Mouse (Mus musculus): ENCODE measurements around the gene Blm. TPM values are rescaled to one million over a fixed set of nuclear protein-coding genes. Genes with fewer than 3 reads are reported as not detected.

The Blm gene
- polyA plus RNA-seq, 1 experiment from 2014 or later: 13.0 TPM

- 79% methylated on average over 7 of the region's 7 CpGs for WGBS
- no peak overlapping the region for H3K9ac ChIP-seq
- no peak overlapping the region for H3K4me2 ChIP-seq
- ATAC-seq (replicated peaks; ENCODE audit: insufficient number of reproducible peaks, insufficient read depth, low FRiP score, low read depth): no peak
- no peak overlapping the region for H3K4me3 ChIP-seq
- H3K9me3 ChIP-seq (replicated peaks): no peaks in the 10 kb centered on the region
- peaks cover 22% of the 10 kb centered on the region; the same call in 1 of the 2 replicates for H3K4me1 ChIP-seq (replicated peaks)
- no peak overlapping the region for H3K27ac ChIP-seq
- H3K27me3 ChIP-seq: no peaks in the 10 kb centered on the region
- H3K36me3 ChIP-seq: no peaks in the 10 kb centered on the region
Observed at GRCm38 (mm10) chr7:80436571-80436970, 98.3 kb downstream of the Blm start.

GRCm38 (mm10) chr7:80435594-80435993, 99.3 kb downstream of the Blm start:
- H3K9ac ChIP-seq: no peak overlapping the region

GRCm38 (mm10) chr7:80429661-80430060, 105.3 kb downstream of the Blm start:
- Histone ChIP-seq H3K4me1 (replicated peaks) (no peaks in the 10 kb centered on the region), H3K4me3 (no peak overlapping the region), H3K9ac (no peak overlapping the region), H3K27ac (no peak overlapping the region), H3K4me2 (no peak overlapping the region), H3K36me3 (no peaks in the 10 kb centered on the region), H3K27me3 (no peaks in the 10 kb centered on the region), H3K9me3 (replicated peaks) (no peaks in the 10 kb centered on the region)
- 85% methylated on average over 12 of the region's 12 CpGs for WGBS
- no peak for ATAC-seq (replicated peaks; ENCODE audit: insufficient number of reproducible peaks, insufficient read depth, low FRiP score, low read depth)

More at GRCm38 (mm10) chr7:80435594-80435993, 99.3 kb downstream of the Blm start:
- no peak; the same call in 1 of the 2 replicates for ATAC-seq (replicated peaks; ENCODE audit: insufficient number of reproducible peaks, insufficient read depth, low FRiP score, low read depth)
- no peak overlapping the region for H3K4me3 ChIP-seq
- H3K4me1 ChIP-seq (replicated peaks): peaks cover 22% of the 10 kb centered on the region; the same call in 1 of the 2 replicates
- H3K9me3 ChIP-seq (replicated peaks): no peaks in the 10 kb centered on the region
- H3K36me3 ChIP-seq: no peaks in the 10 kb centered on the region
- H3K27ac ChIP-seq: no peak overlapping the region
- no peak overlapping the region for H3K4me2 ChIP-seq
- WGBS: 40% methylated on average over 3 of the region's 3 CpGs
- no peaks in the 10 kb centered on the region for H3K27me3 ChIP-seq

GRCm38 (mm10) chr7:80427730-80428129, 107.2 kb downstream of the Blm start:
- no peak overlapping the region for H3K4me3 ChIP-seq
- no peak overlapping the region for H3K9ac ChIP-seq
- WGBS: 75% methylated on average over 5 of the region's 5 CpGs
- no peaks in the 10 kb centered on the region for H3K9me3 ChIP-seq (replicated peaks)
- H3K4me1 ChIP-seq (replicated peaks): peaks cover 5% of the 10 kb centered on the region
- no peaks in the 10 kb centered on the region for H3K27me3 ChIP-seq
- H3K27ac ChIP-seq: no peak overlapping the region
- no peaks in the 10 kb centered on the region for H3K36me3 ChIP-seq
- no peak for ATAC-seq (replicated peaks; ENCODE audit: insufficient number of reproducible peaks, insufficient read depth, low FRiP score, low read depth)
- H3K4me2 ChIP-seq: no peak overlapping the region

GRCm38 (mm10) chr7:80426363-80426762, 108.6 kb downstream of the Blm start:
- Histone ChIP-seq H3K4me2 (no peak overlapping the region), H3K36me3 (no peaks in the 10 kb centered on the region), H3K27ac (peak overlapping the region; percentile 22; the same call in 1 of the 2 replicates), H3K9ac (no peak overlapping the region), H3K9me3 (replicated peaks) (no peaks in the 10 kb centered on the region), H3K27me3 (no peaks in the 10 kb centered on the region), H3K4me1 (replicated peaks) (peaks cover 7% of the 10 kb centered on the region), H3K4me3 (no peak overlapping the region)
- WGBS: 56% methylated on average over 7 of the region's 7 CpGs
- ATAC-seq (replicated peaks; ENCODE audit: insufficient number of reproducible peaks, insufficient read depth, low FRiP score, low read depth): no peak; the same call in 1 of the 2 replicates

GRCm38 (mm10) chr7:80424722-80425121, 110.2 kb downstream of the Blm start:
- ATAC-seq (replicated peaks; ENCODE audit: insufficient number of reproducible peaks, insufficient read depth, low FRiP score, low read depth): no peak
- peaks cover 7% of the 10 kb centered on the region for H3K4me1 ChIP-seq (replicated peaks)
- no peaks in the 10 kb centered on the region for H3K9me3 ChIP-seq (replicated peaks)
- H3K9ac ChIP-seq: no peak overlapping the region
- H3K36me3 ChIP-seq: no peaks in the 10 kb centered on the region
- no peaks in the 10 kb centered on the region for H3K27me3 ChIP-seq
- H3K4me3 ChIP-seq: no peak overlapping the region
- WGBS: 92% methylated on average over 6 of the region's 6 CpGs
- no peak overlapping the region for H3K27ac ChIP-seq
- no peak overlapping the region for H3K4me2 ChIP-seq

- Histone ChIP-seq H3K4me3 (peak overlapping the region; percentile 22), H3K36me3 (no peaks in the 10 kb centered on the region), H3K9ac (0 out of 2 replicates have a peak overlapping the region, but pooled peaks have one; percentile 6), H3K9me3 (replicated peaks) (no peaks in the 10 kb centered on the region), H3K27ac (no peak overlapping the region), H3K4me1 (replicated peaks) (peaks cover 7% of the 10 kb centered on the region), H3K4me2 (peak overlapping the region; percentile 55), H3K27me3 (no peaks in the 10 kb centered on the region)
- no peak for ATAC-seq (replicated peaks; ENCODE audit: insufficient number of reproducible peaks, insufficient read depth, low FRiP score, low read depth)
- WGBS: 13% methylated on average over 20 of the region's 20 CpGs
Observed at GRCm38 (mm10) chr7:80422759-80423480, 112.0 kb downstream of the Blm start.

- 90% methylated on average over 6 of the region's 6 CpGs for WGBS
- no peak overlapping the region for H3K4me3 ChIP-seq
- H3K36me3 ChIP-seq: no peaks in the 10 kb centered on the region
- H3K27ac ChIP-seq: no peak overlapping the region
- H3K4me1 ChIP-seq (replicated peaks): peaks cover 7% of the 10 kb centered on the region
- no peak overlapping the region for H3K9ac ChIP-seq
- no peaks in the 10 kb centered on the region for H3K27me3 ChIP-seq
- H3K9me3 ChIP-seq (replicated peaks): no peaks in the 10 kb centered on the region
- ATAC-seq (replicated peaks; ENCODE audit: insufficient number of reproducible peaks, insufficient read depth, low FRiP score, low read depth): no peak
- no peak overlapping the region for H3K4me2 ChIP-seq
Observed at GRCm38 (mm10) chr7:80421576-80421975, 113.3 kb downstream of the Blm start.

GRCm38 (mm10) chr7:80420586-80420985, 114.3 kb downstream of the Blm start:
- Histone ChIP-seq H3K9me3 (replicated peaks) (no peaks in the 10 kb centered on the region), H3K27ac (no peak overlapping the region), H3K4me2 (no peak overlapping the region), H3K4me3 (no peak overlapping the region), H3K9ac (no peak overlapping the region), H3K4me1 (replicated peaks) (peaks cover 7% of the 10 kb centered on the region), H3K27me3 (no peaks in the 10 kb centered on the region), H3K36me3 (no peaks in the 10 kb centered on the region)
- no peak for ATAC-seq (replicated peaks; ENCODE audit: insufficient number of reproducible peaks, insufficient read depth, low FRiP score, low read depth)
- WGBS: 83% methylated on average over 4 of the region's 4 CpGs

GRCm38 (mm10) chr7:80419278-80419677, 115.6 kb downstream of the Blm start:
- Histone ChIP-seq H3K9me3 (replicated peaks) (no peaks in the 10 kb centered on the region), H3K36me3 (no peaks in the 10 kb centered on the region), H3K27me3 (no peaks in the 10 kb centered on the region), H3K27ac (no peak overlapping the region), H3K4me2 (no peak overlapping the region), H3K4me3 (no peak overlapping the region), H3K9ac (no peak overlapping the region), H3K4me1 (replicated peaks) (peaks cover 7% of the 10 kb centered on the region)
- no peak for ATAC-seq (replicated peaks; ENCODE audit: insufficient number of reproducible peaks, insufficient read depth, low FRiP score, low read depth)
- 64% methylated on average over 3 of the region's 3 CpGs for WGBS

GRCm38 (mm10) chr7:80418036-80418435, 116.9 kb downstream of the Blm start:
- Histone ChIP-seq H3K4me1 (replicated peaks) (peaks cover 5% of the 10 kb centered on the region), H3K36me3 (no peaks in the 10 kb centered on the region), H3K27ac (no peak overlapping the region), H3K4me3 (no peak overlapping the region), H3K27me3 (no peaks in the 10 kb centered on the region), H3K9me3 (replicated peaks) (no peaks in the 10 kb centered on the region), H3K4me2 (no peak overlapping the region), H3K9ac (no peak overlapping the region)
- ATAC-seq (replicated peaks; ENCODE audit: insufficient number of reproducible peaks, insufficient read depth, low FRiP score, low read depth): no peak
- whole genome bisulfite sequencing: 89% methylated on average over 3 of the region's 3 CpGs

- Histone ChIP-seq H3K9me3 (replicated peaks) (no peaks in the 10 kb centered on the region), H3K4me1 (replicated peaks) (peaks cover under 1% of the 10 kb centered on the region; the same call in 1 of the 2 replicates), H3K36me3 (no peaks in the 10 kb centered on the region), H3K4me3 (no peak overlapping the region), H3K4me2 (no peak overlapping the region), H3K9ac (no peak overlapping the region), H3K27me3 (no peaks in the 10 kb centered on the region), H3K27ac (no peak overlapping the region)
- no peak for ATAC-seq (replicated peaks; ENCODE audit: insufficient number of reproducible peaks, insufficient read depth, low FRiP score, low read depth)
Observed at GRCm38 (mm10) chr7:80417601-80418000, 117.3 kb downstream of the Blm start.

Measured in heart, embryonic 15.5 days (tissue).